Comparison of ENCODE assay signal across 8 mouse cellular contexts in the genomic region with DNA sequence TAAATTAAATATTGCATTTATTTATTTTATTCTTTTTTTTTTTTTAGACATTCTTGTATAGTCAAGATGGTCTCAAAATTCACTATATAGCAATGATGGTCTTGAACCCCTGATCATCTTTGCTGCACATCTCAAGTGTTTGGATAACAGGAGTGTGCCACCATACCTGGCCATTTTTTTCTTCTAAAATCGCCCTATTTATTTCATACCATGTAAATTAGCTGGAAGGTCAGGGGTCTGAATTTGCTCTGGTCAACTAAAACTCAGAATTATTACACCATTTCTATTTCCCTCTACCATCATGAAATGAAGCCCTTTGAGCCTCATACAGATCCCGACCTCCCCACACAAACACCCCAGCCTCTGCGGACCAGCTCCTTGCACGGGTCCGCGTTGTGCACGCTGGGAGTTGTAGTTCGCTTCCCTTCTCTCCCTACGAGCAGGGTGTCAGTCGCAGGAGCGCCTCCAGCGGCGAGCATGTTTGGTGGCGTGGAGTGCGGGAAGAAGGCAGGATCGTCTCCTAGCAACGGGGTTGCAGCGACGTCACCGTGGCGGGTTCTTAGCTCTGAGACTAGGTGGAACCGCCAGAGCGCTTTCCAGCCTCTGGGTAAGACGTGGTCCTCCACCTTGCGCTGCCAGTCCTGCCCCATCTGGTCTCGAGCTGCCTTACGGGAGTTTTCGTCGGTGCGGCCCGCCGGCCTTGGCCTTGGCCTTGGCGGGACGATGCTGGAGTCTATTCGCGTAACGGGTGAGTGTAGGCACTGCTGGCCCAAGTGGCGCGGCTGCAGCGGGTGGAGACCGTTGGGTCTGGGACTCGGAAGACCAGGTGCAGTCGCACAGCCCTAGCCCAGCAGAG. TPM values are rescaled to one million over a fixed set of nuclear protein-coding genes. Genes with fewer than 3 reads are reported as not detected.
A peak's percentile ranks its signal among the peaks of the same experiment; 100 is the strongest.
DNase-seq lines count a peak whose midpoint lies in the region; ATAC-seq lines count a peak whose summit lies in the region.

A gene (plus strand): TSS at position 512 of the 856 bp plus-strand sequence.

- H3K9ac ChIP-seq in heart, embryonic 12.5 days, result peak within 1 kb of the TSS; percentile 70
- peak within 1 kb of the TSS; percentile 60 for H3K9ac ChIP-seq in kidney, embryonic 16.5 days (replicated peaks; ENCODE audit: low read length)

- H3K36me3 ChIP-seq in erythroblast, embryonic 14.5 days (ENCODE audit: control insufficient read depth), result no peaks in the 10 kb centered on the region
- no peaks in the 10 kb centered on the region for H3K36me3 ChIP-seq in heart, embryonic 12.5 days
- no peaks in the 10 kb centered on the region for H3K36me3 ChIP-seq in kidney, embryonic 16.5 days (ENCODE audit: insufficient read depth, low read length)

- H3K9me3 ChIP-seq in erythroblast, embryonic 14.5 days (ENCODE audit: control insufficient read depth, low read length), result no peaks in the 10 kb centered on the region
- no peaks in the 10 kb centered on the region for H3K9me3 ChIP-seq in heart, embryonic 12.5 days (replicated peaks)
- no peaks in the 10 kb centered on the region for H3K9me3 ChIP-seq in kidney, embryonic 16.5 days (ENCODE audit: low read length)

- peak; percentile 96 for ATAC-seq in heart, embryonic 12.5 days (ENCODE audit: insufficient number of reproducible peaks, low FRiP score)
- peak; percentile 98 for ATAC-seq in kidney, embryonic 16.5 days (ENCODE audit: low FRiP score, low TSS enrichment)

- H3K4me3 ChIP-seq in erythroblast, embryonic 14.5 days (replicated peaks), result peak within 1 kb of the TSS; percentile 75
- peak within 1 kb of the TSS; percentile 71 for H3K4me3 ChIP-seq in heart, embryonic 12.5 days
- H3K4me3 ChIP-seq in kidney, embryonic 16.5 days (ENCODE audit: low read length), result peak within 1 kb of the TSS; percentile 51

- no peaks in the 10 kb centered on the region for H3K27me3 ChIP-seq in erythroblast, embryonic 14.5 days (ENCODE audit: control insufficient read depth)
- H3K27me3 ChIP-seq in heart, embryonic 12.5 days (replicated peaks), result no peaks in the 10 kb centered on the region
- no peaks in the 10 kb centered on the region for H3K27me3 ChIP-seq in kidney, embryonic 16.5 days (ENCODE audit: insufficient read depth, low read length)

- H3K27ac ChIP-seq in heart, embryonic 12.5 days (ENCODE audit: poor library complexity, severe bottlenecking), result no peak within 1 kb of the TSS
- H3K27ac ChIP-seq in kidney, embryonic 16.5 days (ENCODE audit: low read length), result no peak within 1 kb of the TSS

- H3K4me1 ChIP-seq in erythroblast, embryonic 14.5 days (ENCODE audit: control insufficient read depth), result peaks cover 16% of the 10 kb centered on the region
- H3K4me1 ChIP-seq in heart, embryonic 12.5 days (replicated peaks), result no peaks in the 10 kb centered on the region; the same call in 1 of the 2 replicates
- H3K4me1 ChIP-seq in kidney, embryonic 16.5 days (ENCODE audit: insufficient read depth, low read length), result no peaks in the 10 kb centered on the region; the same call in 1 of the 2 replicates

- DNase-seq in CD4-positive, CD25-positive, alpha-beta regulatory T cell, adult 2 months (ENCODE audit: low read depth, low spot score), result peak; percentile 96
- peak; percentile 94 for DNase-seq in brain, embryonic 18.5 days (ENCODE audit: low read depth, low spot score)
- peak; percentile 94 for DNase-seq in liver
- DNase-seq in monocyte, adult 2 months (ENCODE audit: low read depth in 1 of 2, low spot score in 2 of 2), result peak; percentile 86 to 89
- DNase-seq in spleen, postnatal 14 days (ENCODE audit: low spot score in 2 of 2), result peak; percentile 90 to 94

- H3K4me2 ChIP-seq in heart, embryonic 12.5 days, result peak within 1 kb of the TSS; percentile 90
- H3K4me2 ChIP-seq in kidney, embryonic 16.5 days (replicated peaks; ENCODE audit: low read depth, low read length), result peak within 1 kb of the TSS; percentile 76

- 1% methylated on average over 43 of the region's 43 CpGs for WGBS in heart, embryonic 12.5 days
- under 1% methylated on average over 43 of the region's 43 CpGs for WGBS in kidney, embryonic 16.5 days

RNA-seq across cellular contexts. Expression of the gene that starts here (rescaled TPM):
- 0.07 and 0.16 TPM in 2 replicates for polyA plus RNA-seq in erythroblast, embryonic 14.5 days (2012)
- polyA plus RNA-seq in heart, embryonic 12.5 days (2016; fragmentation: Nextera tagmentation; extraction: Ambion mirVana), result 2.0 and 2.5 TPM in 2 replicates
- polyA plus RNA-seq in kidney, embryonic 16.5 days (2015; fragmentation: Nextera tagmentation; extraction: Ambion mirVana), result 4.3 and 4.8 TPM in 2 replicates
